Mouse (Mus musculus) testis, adult 2 months (tissue): ENCODE results near the gene Tet2.

Source experiments
- CTCF ChIP-seq: fragments of 200-500 bp; IDR thresholded peaks from 2 replicates; pipeline ENCODE4 v1.5.1; 2012; ENCODE audit warnings: low read depth, mild to moderate bottlenecking, inconsistent platforms, low read length, moderate library complexity; ENCODE audit not compliant: control insufficient read depth, insufficient read depth, insufficient replicate concordance
- POLR2A ChIP-seq: fragments of 200-500 bp; IDR thresholded peaks from 2 replicates; pipeline ENCODE4 v1.6.1; 2012; ENCODE audit warnings: low read depth, mild to moderate bottlenecking, inconsistent platforms, low read length, moderate library complexity; ENCODE audit not compliant: control insufficient read depth

DNA sequence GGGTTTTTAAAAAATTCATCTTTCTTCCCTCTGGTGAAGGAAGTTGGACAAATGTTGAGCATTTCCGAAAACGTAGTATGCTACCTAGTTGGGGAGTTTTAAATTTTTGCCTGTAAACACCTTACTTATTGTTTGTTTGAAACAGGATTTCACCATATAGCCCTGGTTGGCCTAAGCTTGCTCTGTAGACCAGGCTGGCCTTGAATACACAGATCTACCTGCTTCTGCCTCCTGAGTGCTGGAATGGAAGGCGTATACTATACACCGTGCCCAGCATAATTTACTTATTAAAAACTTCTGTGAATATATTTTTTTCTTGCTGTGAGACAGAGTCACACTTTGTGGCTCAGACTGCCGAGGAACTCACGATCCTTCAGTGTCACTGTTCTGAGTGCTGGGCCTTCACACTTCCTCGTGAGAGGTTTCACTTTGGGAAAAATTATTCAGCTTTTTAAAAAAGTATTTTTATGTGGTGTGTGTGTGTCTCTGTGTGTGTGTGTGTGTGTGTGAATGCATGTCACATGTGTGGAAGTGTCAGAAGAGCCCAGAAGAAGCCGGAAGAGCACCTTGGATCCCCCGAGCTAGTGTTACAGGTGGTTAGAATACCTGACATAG, 38.6 kb upstream of the Tet2 start:
- TF ChIP-seq POLR2A (no peak), CTCF (no peak)
